Mouse (Mus musculus) hindlimb bud, embryonic 11.5 days (tissue): ENCODE data around the gene Fer1l4.

ENCODE experiments used
- DNase-seq: peaks from one replicate; pipeline ENCODE4 v3.0.0-alpha.2; 2012; ENCODE audit warnings: low read depth, low spot score; ENCODE audit errors: extremely low spot score

Fer1l4 gene

DNA sequence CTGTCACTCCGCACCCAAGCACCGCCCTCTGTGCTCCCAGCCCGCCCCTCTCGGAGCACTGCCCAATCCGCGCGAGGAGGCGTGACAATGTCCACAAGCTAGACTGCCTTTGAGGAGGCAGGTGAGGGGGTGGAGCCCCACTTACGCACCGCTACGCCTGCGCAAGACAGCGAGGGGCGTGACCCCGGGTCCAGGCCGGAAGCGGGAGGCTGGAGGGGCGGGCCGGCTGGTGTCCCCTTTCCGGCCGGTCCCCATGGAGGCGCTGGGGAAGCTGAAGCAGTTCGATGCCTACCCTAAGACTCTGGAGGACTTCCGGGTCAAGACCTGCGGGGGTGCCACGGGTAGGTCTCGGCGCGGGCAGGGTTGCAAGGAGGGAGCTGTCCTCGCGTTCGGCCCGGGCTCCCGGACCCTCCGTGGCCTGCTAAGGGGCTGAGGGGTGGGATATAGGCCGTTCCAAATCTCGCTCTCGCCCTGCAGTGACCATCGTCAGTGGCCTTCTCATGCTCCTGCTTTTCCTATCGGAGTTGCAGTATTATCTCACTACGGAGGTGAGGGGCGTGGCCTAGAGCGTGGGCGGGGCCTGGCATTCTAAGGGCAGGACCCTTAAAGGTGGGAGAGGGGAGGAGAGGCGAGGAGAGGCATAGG is 44.7 kb downstream of the Fer1l4 start, which contains the start of the genes 6430550D23Rik and Ergic3:
6430550D23Rik (minus strand) TSS at position 90 of the 645 bp plus-strand sequence.
Ergic3 (plus strand) TSS at position 158 of the 645 bp plus-strand sequence.
- peak; percentile 93 for DNase-seq

DNA sequence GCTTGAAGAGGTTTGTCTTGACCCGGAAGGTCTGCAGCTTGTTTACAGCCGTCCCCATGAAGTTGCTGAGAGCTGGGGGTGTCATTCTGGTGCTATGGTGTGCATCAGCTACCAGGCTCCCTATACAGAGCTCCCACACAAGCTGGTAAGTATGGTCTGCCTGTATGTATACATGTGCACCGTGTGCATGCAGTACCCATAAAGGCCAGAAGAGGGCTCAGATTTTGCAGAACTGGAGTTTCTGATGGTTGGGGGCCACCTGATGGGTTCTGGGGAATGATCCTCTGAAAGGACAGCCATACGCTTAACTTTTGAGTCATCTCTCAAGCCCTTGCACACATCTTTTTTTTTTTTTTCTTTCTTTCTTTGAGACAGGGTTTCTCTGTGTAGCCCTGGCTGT is 47.4 kb downstream of the Fer1l4 start:
- DNase-seq, result no peak

DNA sequence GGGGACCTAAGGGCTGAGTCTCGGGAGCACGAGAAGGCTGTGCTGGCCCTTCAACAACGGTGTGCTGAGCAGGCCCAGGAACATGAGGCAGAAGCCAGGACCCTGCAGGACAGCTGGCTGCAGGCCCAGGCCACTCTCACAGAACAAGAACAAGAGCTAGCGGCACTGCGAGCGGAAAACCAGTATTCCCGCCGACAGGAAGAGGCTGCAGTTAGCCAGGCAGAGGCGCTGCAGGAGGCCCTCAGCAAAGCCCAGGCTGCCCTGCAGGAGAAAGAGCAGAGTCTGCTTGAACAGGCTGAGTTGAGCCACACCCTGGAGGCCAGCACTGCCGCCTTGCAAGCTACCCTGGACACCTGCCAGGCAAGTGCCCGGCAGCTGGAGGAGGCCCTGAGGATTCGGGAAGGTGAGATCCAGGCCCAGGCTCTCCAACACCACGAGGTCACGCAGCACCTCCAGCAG is 60.9 kb downstream of the Fer1l4 start:
- DNase-seq, result no peak

DNA sequence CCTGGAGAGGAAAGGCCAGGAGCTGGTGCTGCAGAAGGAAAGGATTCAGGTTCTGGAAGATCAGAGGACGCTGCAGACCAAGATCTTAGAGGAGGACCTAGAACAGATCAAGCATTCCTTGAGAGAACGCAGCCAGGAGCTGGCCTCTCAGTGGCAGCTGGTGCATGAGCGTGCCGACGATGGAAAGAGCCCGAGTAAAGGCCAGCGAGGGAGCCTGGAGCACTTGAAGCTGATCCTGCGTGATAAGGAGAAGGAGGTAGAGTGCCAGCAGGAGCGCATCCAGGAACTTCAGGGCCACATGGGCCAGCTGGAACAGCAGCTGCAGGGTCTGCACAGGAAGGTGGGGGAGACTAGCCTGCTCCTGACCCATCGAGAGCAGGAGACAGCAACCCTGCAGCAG is 61.6 kb downstream of the Fer1l4 start:
- DNase-seq, result no peak

DNA sequence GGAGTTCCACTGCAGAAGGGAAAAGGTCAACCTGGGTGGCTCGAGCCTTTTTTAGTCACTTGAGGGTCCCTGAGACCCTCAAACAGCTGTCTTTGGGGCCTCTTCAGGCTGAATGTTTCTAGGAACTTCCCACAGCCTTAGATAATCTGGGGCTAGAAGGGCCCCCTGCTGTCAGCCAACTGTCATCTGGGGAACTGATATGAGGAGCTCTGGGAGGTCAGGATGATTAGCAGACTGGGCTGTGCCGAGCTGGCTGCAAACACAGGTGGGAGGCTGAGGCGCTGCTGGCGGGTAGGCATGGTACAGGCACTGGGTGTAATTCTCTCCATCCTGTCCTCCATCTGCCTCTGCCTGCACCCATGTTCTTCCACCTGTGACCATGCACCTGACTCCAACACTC is 63.7 kb downstream of the Fer1l4 start:
- no peak for DNase-seq

DNA sequence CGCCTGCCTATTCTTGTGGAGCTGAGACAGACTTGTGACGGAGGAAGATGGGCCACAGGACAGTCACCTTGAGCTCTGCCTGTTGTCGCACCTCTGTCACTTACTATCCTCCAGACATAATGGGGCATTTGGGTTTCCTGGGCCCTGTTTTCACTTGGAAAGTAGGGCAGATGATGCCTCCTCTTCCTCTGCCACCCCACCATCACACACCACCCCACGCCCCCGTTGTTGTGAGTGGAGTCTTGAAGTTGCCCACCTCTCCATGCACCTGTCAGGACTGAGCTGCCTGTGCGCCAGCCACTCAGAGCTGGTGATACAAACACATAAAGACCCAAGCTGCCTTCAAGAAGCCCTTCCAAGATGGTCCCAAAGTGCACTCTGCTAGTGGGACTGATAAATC is 65.6 kb downstream of the Fer1l4 start:
- DNase-seq, result no peak

DNA sequence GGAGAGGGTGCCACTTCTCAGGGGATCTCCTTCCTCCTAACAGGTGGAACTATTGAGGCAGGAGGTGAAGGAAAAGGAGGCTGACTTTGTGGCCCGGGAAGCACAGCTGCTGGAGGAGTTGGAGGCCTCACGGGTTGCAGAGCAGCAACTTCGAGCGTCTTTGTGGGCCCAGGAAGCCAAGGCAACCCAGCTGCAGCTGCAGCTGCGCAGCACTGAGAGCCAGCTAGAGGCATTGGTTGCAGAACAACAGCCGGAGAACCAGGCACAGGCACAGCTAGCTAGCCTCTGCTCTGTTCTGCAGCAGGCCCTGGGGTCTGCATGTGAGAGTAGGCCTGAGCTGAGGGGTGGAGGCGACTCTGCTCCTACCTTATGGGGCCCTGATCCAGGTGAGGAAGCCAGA is 67.0 kb downstream of the Fer1l4 start:
- no peak for DNase-seq

DNA sequence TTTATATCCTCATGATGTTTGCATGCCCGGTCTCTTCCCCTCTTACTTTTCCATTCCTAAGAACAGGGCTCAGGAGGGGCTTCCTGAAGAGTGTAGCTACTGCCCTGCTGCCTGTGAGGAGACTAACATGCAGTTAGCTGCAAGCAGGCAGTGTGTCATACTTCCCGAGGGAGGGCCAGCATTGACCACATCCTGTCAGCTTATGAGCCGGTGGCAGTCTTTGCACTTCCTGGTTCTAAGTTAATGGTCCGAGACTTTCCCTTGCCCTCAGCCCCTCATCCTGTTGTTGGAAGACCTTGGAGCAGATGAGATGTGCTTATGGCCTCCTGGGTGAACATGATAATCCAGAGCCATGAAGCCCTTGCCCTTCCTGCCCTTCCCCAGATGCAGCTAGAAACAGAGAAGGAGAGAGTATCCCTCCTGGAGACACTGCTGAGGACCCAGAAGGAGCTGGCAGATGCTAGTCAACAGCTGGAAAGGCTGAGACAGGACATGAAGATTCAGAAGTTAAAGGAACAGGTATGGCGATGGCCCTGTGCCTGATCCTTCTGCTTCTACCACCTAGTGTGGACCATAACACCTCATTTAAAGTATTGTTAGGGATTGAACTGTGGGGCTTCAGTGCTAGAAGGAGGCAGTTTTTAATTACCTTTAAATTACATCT is 73.3 kb downstream of the Fer1l4 start:
- DNase-seq, result no peak

DNA sequence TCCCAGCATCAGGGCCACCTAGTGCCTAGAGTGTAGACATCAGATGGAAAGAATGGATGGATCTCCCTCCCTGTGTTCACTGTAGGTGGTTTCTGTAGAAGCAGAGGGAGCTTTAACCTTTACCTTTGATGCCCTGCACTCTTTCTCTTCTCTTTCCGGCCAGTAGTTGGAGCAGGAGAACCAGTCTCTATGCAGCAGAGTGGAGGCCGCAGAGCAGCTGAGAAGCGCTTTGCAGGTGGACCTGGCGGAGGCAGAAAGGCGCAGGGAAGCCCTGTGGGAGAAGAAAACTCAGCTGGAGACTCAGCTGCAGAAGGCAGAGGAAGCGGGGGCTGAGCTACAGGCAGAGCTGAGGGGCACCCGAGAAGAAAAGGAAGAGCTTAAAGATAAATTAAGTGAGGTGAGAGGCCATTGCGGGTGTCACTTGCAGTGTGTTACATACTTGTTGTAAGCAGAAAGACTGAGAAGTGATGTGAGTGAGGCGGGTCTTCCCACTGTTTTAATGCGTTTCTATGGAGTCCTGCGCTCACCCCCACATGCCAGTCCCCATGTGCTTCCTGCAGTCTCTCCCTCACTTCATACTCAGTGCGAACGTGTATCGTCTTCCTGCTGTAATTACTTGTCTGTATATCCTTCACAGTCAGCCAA is 78.5 kb downstream of the Fer1l4 start:
- DNase-seq, result no peak

DNA sequence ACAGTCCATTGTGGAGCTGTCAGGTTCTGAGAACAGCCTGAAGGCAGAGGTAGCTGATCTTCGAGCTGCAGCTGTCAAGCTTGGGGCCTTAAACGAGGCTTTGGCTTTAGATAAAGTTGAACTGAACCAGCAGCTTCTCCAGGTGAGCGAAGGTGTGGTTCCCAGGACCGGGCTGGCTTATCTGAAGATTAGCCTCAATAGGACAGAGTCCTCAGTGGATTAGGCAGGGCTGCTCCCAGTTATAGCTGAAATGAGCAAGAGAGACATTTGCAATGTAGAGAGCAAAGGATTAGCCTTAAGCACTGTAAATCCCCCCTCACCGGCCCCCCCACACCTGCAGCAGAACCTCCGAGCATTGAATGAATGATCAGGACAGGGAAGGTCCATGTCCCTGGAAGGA is 79.4 kb downstream of the Fer1l4 start:
- no peak for DNase-seq
